In the genomic region with DNA sequence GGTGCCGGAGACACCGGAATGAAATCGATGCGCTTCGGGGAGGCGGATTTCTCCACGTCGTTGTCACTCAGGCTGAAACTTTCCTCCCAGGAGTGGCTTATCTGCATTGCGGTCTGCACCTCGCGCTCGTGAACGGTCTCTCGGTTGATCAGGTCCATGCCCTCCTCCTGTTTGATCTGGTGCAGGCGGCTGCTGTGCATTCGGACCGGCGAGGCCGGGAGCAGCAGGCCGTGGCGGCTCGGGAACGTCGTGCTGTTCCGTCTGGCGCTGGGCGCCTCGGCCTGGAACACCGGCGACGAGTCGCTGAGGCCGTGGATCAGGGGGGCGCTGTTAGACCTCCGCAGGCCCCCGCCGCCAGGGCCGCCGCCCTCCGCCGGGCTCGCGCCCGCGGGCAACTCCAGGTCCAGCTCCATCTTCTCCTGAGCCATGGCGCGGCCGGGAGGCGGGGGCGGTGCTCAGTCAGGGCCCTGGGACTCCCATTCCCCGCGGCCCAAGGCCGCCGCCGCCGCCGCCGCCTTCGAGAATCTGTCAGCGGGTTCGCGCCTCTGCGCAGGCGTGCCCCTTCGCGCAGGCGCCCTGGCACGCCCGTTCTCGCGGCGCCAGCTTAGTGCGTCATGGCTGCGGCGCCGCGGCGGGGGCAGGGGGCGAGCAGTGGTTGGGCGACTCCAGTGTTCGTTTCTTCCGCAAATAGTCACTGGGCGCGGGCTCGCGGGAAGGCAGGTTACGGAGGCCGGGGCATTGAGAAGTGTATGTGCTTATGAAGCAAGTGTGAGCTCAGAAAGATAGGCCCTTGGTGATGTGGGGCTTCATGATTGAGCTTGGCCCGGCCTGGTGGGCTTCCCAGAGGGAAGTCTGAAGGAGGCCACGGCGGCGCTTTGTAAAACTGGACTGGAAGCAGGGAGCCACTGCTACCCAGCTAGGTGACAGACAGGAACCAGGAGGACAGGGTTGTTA, we compare ENCODE assay signal across 8 mouse cellular contexts. TPM values are rescaled to one million over a fixed set of nuclear protein-coding genes. Genes with fewer than 3 reads are reported as not detected.
DNase-seq lines count a peak whose midpoint lies in the region; ATAC-seq lines count a peak whose summit lies in the region.

A gene (minus strand): TSS at position 428 of the 954 bp plus-strand sequence.

- peak; percentile 94 for DNase-seq in T-cell, adult 2 months (ENCODE audit: low spot score)
- peak; percentile 89 to 92 for DNase-seq in cerebellum, postnatal 36 days
- DNase-seq in gastrocnemius, adult 18-20 months (ENCODE audit: low spot score): peak; percentile 87
- peak; percentile 82 to 91 for DNase-seq in left cerebral cortex, adult 18-20 months (ENCODE audit: low spot score in 2 of 2)
- DNase-seq in right cerebral cortex, adult 18-20 months: peak; percentile 91
- DNase-seq in urinary bladder, postnatal 10 days (ENCODE audit: low spot score): peak; percentile 68

- H3K9ac ChIP-seq in hindbrain, embryonic 16.5 days (ENCODE audit: low read depth, low read length): peak within 1 kb of the TSS; percentile 92

- peak within 1 kb of the TSS; percentile 97 for H3K27ac ChIP-seq in hindbrain, embryonic 16.5 days (ENCODE audit: low read depth, low read length)
- peak within 1 kb of the TSS; percentile 73 for H3K27ac ChIP-seq in macrophage

- no peaks in the 10 kb centered on the region for H3K27me3 ChIP-seq in hindbrain, embryonic 16.5 days (replicated peaks; ENCODE audit: control insufficient read depth, insufficient read depth, low read length)

- peak within 1 kb of the TSS; percentile 92 for H3K4me2 ChIP-seq in hindbrain, embryonic 16.5 days (ENCODE audit: low read length)

- H3K9me3 ChIP-seq in hindbrain, embryonic 16.5 days (ENCODE audit: control insufficient read depth, low read length): no peaks in the 10 kb centered on the region

- H3K79me2 ChIP-seq in macrophage (ENCODE audit: inconsistent target): peaks cover 13% of the 10 kb centered on the region

- WGBS in hindbrain, embryonic 16.5 days: under 1% methylated on average over 78 of the region's 92 CpGs
- under 1% methylated on average over 82 of the region's 92 CpGs for WGBS in macrophage (ENCODE audit: missing documents)

- no peaks in the 10 kb centered on the region for H3K36me3 ChIP-seq in hindbrain, embryonic 16.5 days (ENCODE audit: control insufficient read depth, insufficient read depth, low read length)
- no peaks in the 10 kb centered on the region for H3K36me3 ChIP-seq in macrophage (ENCODE audit: inconsistent target)

- peak; percentile 99 for ATAC-seq in hindbrain, embryonic 16.5 days

- H3K4me1 ChIP-seq in hindbrain, embryonic 16.5 days (ENCODE audit: control insufficient read depth, insufficient read depth, low read depth, low read length): peaks cover 13% of the 10 kb centered on the region

- peak within 1 kb of the TSS; percentile 86 for H3K4me3 ChIP-seq in hindbrain, embryonic 16.5 days (ENCODE audit: low read length)
- H3K4me3 ChIP-seq in macrophage (ENCODE audit: inconsistent target): peak within 1 kb of the TSS; percentile 90

RNA-seq across cellular contexts. Expression of the gene that starts here (rescaled TPM):
- 10 to 100 TPM; 23.4 to 25.1 TPM for total RNA-seq in gastrocnemius, adult 18-20 months (2021)
- 52.1 and 53.9 TPM in 2 replicates for polyA plus RNA-seq in hindbrain, embryonic 16.5 days (2015; fragmentation: Nextera tagmentation; extraction: Ambion mirVana)
- 10 to 100 TPM; 24.8 to 26.0 TPM for total RNA-seq in left cerebral cortex, adult 18-20 months (2021)
- 10 to 100 TPM in 7 of 26 experiments, 1 to 10 TPM in 19; 1.8 to 16.2 (median 6.3) TPM for total RNA-seq in macrophage (2018; cell fraction: chromatin; rRNA removed)
- 10 to 100 TPM; 14.5 to 27.8 (median 22.8) TPM for total RNA-seq in macrophage (2018; cell fraction: cytosol; rRNA removed)
- 10 to 100 TPM in 21 of 26 experiments, 1 to 10 TPM in 5; 5.3 to 31.5 (median 13.9) TPM for total RNA-seq in macrophage (2018; cell fraction: nucleus; rRNA removed)
- polyA plus RNA-seq in macrophage (2018): 17.3 to 43.9 TPM (median 22.3 TPM) in 3 replicates

Comparison
In these comparisons a context has a peak if more than half of its experiments do, and no peak if none do; other contexts are left out.
1. Peak in every context shown above with its lines: DNase-seq, ATAC-seq, H3K4me3 ChIP-seq and H3K27ac ChIP-seq.